Mouse (Mus musculus) gastrocnemius, postnatal 36 days (tissue): ENCODE results near the gene Kank2. TPM values are rescaled to one million over a fixed set of nuclear protein-coding genes. Genes with fewer than 3 reads are reported as not detected.

Source experiments
- DNase-seq, 2 experiments: peaks; one replicate each; pipeline ENCODE4 v3.0.0; 2022
- intact Hi-C: fragments of 180-260 bp; cut with DNase I; formaldehyde crosslinking; loops from one replicate; pipeline ENCODE4 v1.15.1; 2025
- total RNA-seq, 2 experiments: library from RNA; stranded (reverse); gene quantifications; 2 replicates each; pipeline ENCODE4 v1.2.3; 2021

Kank2 gene
- total RNA-seq, 2 experiments from 2014 or later = 12.7 to 13.3 TPM

DNA sequence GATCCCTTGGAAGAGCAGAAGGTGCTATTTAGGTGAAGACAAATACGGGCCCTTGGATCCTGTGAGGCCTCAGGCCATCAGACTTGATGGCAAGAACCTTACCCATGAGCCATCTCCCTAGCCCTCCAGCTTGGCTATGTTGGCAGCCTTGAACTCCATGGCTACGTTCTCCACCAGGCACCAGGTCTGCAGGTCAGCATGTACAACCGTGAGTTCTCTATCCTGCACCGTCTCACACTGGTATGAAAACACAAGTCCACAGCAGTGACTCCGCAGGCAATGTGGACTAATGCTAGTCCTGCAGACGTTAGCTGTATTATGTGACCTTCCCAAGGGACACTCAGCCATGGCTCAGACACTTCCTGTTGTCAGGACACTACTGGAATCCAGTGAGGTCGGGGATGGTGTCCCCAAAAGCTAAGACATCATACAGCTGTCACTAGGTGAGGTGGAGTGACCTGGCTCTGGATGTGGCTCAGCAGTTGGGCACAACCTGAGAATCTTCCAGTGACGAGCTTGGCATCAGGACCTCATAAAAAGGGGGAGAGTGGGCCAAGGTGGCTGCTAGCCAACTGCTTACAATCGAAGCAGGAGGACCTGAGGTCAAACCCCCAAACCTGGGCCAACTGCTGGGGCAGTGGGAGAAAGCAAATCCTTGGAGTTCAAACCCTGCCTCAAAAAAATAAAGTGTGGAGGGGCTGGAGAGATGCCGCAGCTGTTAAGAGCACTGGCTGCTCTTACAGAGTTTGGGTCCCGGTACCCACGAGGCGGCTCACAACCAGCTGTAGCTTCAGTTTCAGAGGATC is 43.8 kb downstream of the Kank2 start:
- no peak for DNase-seq
- intact Hi-C loops = loop anchor here (5.0 kb wide), 1 partner anchor 118 kb away; no protein-coding TSS in a partner anchor

DNA sequence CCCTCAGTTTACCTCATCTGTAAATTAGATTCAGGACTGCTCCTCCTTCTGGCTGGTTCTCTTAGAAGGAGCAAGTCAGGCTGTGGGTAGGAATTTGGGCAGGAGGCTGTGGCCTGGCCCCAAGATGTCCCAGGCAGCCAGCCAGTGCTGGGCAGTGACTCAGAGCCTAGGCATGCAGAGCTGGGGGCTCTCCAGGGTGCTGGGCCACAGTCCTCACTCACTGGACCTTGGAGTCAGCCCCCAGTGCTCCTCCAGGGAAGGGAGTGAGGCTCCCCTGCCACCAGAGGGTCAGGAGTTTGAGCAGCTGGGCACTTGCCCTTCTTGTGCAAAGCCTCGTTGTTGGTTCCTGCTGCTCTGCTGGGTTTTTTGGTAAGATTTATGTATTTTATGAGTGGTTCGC is 44.5 kb downstream of the Kank2 start:
- intact Hi-C loops = loop anchor here (5.0 kb wide), 1 partner anchor 118 kb away; no protein-coding TSS in a partner anchor
- DNase-seq = peak; percentile 86 to 89

DNA sequence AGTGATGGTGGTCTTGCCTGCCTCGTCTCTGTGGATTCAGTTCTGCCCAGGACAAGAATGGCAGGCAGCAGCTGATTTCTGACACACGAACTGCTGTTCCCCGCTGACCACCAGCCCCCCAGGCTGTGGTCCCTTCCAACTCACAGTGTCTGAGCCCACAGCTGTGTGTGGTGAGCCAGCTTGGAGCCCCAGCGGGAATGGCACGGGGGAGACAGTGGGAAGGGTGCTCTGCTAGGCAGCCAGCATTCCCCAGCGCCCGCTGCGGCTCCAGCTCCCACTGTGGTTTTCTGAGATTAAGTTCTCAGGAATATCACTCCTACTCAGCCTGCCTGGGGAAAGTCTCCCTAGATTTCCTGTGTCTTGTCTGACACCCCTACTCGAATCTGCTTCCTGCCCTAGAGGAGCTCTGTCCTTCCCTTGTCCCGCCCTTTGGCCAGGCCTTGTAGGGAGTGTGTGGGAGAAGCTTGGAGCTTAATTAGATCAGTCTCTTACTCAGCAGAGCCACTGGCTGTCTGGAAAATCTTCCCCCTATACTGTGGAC is 46.2 kb downstream of the Kank2 start:
- intact Hi-C loops = loop anchor here (5.0 kb wide), 1 partner anchor 120 kb away; no protein-coding TSS in a partner anchor
- peak; percentile 42 to 61 for DNase-seq

DNA sequence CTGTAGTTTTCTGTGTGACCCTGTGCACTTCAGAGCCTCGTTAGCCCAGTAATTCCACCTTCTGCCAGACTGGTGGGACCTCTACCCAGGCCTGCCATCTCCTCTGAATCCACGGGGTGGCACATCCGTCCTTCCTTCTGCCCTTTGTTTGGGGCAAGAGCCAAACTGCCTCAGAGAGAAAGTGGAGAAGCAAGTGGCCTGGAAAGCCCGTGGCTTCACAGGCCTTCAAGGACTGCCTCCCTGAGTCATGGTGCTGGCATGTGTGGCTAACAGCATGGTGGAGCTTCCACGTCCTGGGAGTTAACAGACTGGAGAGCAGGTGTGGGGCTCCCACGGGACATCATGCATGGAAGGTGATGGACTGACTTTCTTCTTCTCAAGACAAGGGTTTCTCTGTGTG is 47.2 kb downstream of the Kank2 start:
- DNase-seq = peak in 1 of 2 experiments; percentile 54
- intact Hi-C loops = loop anchor here (1.0 to 5.0 kb wide), 2 partner anchors 53 to 121 kb away; no protein-coding TSS in a partner anchor

DNA sequence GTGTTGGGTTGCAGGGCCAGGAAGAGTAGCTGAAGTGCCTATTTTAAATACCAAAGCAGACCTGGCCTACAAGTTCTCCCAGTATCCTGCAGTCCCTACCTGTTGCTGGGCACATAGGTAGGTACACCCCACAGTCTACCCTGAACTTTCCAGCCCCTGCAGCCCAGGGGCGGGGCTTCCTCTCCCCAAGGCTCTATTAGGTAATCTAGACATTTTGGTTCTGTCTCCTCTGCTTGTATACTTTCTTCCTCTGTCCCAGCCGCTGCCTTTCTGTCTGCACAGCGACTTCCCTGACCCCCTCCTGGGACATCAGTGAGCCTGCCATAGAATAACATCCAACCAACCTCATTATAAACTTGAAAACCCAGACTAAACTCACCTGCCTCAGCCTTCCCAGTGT is 48.2 kb downstream of the Kank2 start:
- DNase-seq = no peak
- intact Hi-C loops = loop anchor here (5.0 kb wide), 1 partner anchor 122 kb away; no protein-coding TSS in a partner anchor

DNA sequence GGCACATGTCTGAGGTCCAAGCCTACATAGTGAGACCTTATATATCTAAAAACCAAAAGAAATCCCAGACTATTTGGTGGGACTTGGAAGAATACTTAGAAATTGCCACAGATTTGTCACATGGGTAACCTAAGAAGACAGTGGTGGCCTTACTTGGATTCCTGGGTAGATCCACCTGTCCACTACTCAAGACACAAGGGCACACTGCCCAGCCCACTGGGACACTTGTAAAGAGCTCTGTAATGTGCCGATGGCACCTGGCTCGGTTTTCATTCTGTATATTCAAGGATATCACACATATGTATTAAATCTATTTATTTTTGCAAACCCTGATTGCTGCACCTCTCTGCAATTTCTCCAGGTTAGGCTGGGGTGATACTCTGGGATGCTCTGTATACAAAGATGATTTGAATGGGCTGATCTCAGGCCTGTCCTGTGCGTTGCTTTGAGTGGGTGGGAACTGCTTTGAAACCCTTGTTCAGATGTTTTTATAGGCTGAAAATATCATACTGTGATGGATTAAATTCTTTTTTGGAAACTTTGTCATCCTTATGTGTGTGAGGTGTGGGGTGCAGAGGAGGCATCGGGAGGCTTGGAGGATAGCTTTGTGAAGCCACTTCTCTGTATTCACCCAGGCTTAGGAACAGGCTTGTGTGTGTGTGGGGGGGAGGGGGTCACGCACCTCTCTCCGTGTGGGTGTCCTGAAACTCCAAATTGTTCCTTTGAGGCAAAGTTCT is 49.0 kb downstream of the Kank2 start:
- no peak for DNase-seq
- intact Hi-C loops = loop anchor here (5.0 kb wide), 1 partner anchor 123 kb away; no protein-coding TSS in a partner anchor

DNA sequence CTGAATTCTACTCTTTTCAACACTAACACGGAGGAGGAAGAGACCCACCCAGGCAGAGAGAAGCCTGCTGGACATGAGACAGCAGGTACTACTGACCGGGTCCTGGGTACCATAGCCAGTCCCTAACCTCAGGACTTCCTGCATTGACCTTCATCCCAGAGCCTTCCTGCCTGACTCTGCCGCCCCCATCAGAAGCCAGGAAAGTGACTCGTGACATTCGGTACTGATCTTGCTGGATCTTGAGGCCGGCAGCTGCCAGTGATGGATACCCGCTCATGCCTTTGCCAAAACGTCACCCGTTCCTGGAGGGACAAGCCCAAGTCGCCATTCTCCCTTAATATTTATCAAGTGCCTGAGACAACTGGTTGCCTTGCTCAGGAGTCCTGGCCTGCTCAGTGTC is 50.1 kb downstream of the Kank2 start:
- intact Hi-C loops = no loop called here
- no peak for DNase-seq

DNA sequence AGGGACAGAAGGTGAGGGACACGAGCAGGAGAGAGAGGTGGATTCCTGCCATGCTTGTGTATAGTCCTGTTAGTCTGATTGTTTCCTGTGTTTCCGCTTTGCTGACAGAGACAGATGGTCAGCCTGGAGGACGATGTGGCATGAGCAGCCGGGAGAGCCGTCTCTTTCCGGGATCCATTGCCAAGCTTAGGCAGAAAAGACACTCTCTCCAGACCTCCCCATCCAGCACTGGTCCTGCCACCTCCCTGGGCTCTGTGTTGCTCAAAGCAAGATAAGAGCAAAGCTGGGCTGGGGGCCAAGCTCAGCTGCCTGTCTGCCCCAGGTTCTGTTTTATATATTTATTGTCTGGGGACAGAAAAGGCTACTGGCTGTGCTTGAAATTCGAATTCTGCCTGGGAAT is 50.5 kb downstream of the Kank2 start:
- intact Hi-C loops = no loop called here
- DNase-seq = no peak

DNA sequence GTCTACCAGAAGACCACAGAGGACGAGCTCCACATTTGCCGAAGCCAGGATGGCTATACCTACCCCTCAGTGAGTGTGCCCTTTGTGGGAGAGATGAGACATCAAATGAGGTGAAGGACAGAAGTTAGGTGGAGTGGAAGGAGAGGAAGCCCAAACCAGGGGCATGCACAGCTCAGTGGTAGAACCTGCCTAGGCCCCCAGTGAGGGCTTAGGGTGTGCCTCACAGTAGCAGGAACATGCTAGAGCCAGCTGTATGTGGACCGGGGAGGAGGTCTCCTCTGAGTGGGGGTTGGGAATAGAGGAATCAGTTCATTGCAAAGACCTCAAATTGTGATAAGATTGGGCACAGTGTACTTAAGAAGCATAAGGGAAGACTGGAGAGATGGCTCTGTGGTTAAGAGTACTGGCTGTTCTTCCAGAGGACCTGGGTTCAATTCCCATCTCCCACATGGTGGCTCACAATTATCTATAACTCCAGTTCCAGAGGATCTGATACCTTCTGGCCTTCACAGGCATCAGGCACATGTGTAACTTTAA is 51.2 kb downstream of the Kank2 start:
- intact Hi-C loops = no loop called here
- no peak for DNase-seq

DNA sequence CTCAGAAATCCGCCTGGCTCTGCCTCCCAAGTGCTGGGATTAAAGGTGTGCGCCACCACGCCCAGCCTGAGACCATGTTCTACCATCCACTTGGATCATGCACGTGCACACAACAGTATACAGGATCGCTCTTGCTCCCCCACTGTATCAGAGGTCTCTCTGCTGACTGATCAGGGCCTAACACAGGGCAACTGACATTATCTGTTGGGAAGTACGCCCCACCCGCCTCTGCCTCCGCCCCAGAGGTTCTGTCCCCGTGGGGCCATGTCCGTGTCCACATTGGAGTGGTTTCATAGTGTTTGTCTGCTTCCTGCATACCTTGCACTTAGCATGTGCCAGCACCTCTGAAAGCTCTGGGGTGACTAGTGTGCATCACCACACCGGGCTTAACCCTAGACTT is 57.0 kb downstream of the Kank2 start:
- no peak for DNase-seq
- intact Hi-C loops = no loop called here

DNA sequence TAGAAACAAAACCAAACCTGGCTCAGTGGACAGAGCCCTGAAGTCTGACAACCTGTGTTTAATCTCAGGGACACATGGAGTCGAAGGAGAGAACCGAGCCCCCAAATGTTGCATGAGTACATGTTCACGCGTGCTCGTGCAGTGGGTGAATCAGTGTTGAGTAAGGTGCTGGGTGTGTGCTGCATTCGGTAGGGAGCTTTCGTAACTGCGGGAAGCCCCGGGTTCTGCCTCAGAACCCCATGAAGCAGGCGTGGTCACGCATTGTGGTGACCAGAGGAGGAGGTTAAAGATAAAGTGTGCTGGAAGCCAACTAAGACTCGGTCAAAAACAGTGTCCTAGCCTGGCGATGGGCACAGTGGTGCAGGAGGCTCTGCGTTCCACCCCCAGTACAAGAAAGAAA is 58.1 kb downstream of the Kank2 start:
- DNase-seq = no peak
- intact Hi-C loops = no loop called here

DNA sequence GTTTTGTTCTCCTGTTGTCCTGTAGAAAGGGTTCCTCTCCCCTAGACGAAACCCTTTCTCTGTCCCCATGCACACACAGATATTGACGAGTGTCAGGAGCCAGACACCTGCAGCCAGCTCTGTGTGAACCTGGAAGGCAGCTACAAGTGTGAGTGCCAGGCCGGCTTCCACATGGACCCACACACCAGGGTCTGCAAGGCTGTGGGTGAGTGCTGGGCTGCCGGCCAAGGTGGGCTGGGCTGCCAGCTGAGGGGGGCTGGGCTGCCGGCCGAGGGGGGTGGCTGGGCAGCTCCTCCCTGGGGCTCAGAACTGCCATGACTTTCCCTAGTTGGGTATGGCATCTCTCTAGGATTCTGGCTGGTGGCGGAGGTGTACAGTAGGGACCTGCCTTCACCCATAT is 59.8 kb downstream of the Kank2 start:
- no peak for DNase-seq
- intact Hi-C loops = no loop called here

DNA sequence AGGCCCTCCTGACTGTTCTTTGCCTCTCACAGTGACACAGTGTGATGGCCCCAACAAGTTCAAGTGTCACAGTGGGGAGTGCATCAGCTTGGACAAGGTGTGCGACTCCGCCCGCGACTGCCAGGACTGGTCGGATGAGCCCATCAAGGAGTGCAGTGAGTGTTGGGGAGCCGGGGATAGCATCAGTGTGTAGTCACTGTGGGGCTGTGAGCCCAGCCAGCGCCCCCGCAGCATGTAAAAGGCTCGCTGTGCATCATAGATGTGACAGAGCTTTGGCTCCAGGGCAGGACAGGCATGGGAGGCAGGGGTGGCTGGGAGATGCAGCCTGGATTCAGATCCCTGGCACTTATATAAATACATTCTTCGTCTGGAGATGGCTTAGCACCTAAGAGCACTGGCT is 61.4 kb downstream of the Kank2 start:
- intact Hi-C loops = no loop called here
- DNase-seq = no peak

DNA sequence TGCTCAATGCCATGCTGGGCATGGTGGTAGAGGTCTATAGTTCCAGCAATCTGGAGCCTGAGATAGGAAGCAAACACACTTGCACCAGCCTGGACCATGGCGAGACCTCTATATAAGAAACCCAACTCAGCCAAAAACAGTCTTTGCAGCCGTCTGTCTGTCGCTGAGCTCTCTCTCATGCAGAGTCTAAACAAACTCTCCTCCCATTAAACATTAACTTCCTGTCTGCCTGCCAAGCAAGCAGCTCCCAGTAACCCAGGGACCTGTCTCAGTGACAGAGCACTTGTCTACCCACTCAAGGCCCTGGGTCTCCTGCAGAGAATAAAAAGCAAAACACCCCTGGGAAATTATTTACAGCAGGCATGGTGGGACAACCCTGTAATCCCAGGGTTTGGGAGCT is 62.0 kb downstream of the Kank2 start:
- DNase-seq = no peak
- intact Hi-C loops = no loop called here

DNA sequence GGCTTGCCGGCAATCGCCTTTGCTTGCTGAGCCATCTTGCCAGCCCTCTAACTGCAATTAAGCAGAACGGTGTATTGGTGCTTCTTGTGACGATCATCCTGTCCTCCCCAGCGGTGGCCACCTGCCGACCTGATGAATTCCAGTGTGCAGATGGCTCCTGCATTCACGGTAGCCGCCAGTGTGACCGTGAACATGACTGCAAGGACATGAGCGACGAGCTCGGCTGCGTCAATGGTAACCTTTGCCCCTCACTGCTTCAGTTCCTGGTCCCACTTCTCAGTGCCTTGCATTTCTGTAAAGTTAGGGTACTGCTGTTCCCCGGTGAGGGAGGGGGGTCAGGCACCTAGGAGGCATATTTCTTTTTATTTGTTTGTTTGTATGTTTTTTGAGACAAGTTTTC is 63.4 kb downstream of the Kank2 start:
- intact Hi-C loops = no loop called here
- DNase-seq = no peak

DNA sequence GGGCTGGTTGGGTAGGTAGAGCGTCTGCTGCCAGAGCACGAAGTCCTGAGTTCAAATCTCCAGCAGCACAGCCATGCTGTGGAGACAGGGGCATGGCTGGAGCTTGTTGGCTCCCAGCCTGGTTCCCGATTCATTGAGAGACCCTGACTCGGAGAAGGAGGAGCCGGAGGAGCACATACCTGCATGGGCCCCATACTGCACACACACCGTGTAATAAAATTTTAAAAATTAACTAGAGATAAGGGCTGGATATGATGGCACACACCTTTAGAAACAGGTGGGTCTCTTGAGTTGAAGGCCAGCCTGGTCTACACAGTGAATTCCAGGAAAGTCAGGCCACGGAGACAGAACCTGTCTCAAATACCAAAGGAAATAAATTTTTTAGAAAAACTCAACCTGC is 64.6 kb downstream of the Kank2 start:
- no peak for DNase-seq
- intact Hi-C loops = no loop called here

DNA sequence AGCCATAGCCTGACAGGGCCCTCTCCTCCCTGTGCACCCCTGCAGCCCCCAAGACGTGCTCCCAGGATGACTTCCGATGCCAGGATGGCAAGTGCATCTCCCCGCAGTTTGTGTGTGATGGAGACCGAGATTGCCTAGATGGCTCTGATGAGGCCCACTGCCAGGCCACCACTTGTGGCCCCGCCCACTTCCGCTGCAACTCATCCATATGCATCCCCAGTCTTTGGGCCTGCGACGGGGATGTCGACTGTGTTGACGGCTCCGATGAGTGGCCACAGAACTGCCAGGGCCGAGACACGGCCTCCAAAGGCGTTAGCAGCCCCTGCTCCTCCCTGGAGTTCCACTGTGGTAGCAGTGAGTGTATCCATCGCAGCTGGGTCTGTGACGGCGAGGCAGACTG is 65.1 kb downstream of the Kank2 start:
- no peak for DNase-seq
- intact Hi-C loops = no loop called here

DNA sequence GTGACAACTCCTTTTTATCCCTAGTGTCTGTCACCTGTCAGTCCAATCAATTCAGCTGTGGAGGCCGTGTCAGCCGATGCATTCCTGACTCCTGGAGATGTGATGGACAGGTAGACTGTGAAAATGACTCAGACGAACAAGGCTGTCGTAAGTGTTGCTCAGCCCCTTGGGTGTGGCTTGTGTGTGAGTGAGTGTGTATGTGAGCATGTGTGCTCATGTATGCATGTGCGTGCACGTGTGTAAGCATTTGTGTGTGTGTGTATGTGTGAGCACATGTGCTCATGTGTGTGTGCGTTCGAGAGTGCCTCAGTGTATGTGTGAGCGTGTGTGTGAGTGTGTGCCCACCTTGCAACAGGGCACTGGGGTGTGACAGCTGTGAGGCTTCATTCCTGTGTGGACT is 66.3 kb downstream of the Kank2 start:
- intact Hi-C loops = no loop called here
- no peak for DNase-seq

DNA sequence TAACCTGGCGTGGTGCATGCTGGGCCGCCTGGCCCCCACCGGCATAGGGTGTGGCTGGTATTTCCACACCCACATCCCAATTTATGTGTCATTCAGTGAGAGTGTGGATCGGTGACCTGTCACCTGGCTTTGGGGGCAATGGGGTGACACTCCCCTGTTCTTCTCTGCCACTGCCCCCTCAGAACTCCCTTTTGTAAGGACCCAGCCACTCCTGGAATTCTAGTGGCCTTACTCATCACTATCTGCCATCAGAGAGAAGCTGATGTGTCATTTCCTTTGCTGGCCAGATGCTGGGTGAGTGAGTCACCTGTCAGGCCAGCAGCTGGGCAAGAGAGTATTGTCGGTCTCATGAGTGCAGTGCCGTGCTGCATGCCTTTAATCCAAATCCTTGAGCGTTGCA is 69.3 kb downstream of the Kank2 start:
- no peak for DNase-seq
- intact Hi-C loops = no loop called here

DNA sequence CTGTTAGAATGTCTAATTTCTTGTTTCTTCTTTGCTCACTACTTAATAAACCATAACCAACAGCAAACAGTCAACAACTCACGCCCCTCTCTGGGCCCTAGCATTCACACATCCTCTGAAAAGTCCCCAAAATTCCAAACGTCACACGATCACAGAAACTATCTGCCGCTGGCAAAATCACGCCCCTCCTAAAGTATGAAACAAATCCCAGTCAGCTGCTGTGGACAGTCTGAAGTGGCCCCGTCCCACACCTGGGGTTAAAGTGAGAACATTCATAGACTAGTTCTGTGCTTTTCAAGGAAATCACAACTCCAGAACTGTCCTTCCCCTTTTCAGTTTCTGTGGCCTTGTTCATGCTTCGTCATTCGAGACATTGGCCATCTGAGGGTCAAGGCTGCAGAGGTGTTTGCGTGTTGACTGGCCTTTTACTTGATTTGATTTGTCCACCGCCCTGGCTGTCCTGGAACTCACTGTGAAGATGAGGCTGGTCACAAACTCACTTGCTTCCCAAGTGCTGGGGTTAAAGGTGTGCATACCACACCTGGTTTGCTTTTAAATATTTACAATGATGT is 70.2 kb downstream of the Kank2 start:
- DNase-seq = no peak
- intact Hi-C loops = no loop called here
